Mouse (Mus musculus) midbrain, embryonic 16.5 days (tissue): Measurements from ENCODE around the gene Gm29582. TPM values are rescaled to one million over a fixed set of nuclear protein-coding genes. Genes with fewer than 3 reads are reported as not detected.
"Not testable (repeated sequence)": the region's sequence is repeated elsewhere in the genome, so short reads cannot be mapped to it uniquely, and the experiment has no call there.

Experiments
- ATAC-seq: fragments of 200-750 bp; cut with Nextera tagmentation; 2 replicates; pipeline ENCODE4 v1.8.0; 2017; ENCODE audit warnings: moderate TSS enrichment
- H3K27ac ChIP-seq: fragments of 300-500 bp; sonication (generic); 2 replicates; pipeline ENCODE4 v1.5.1; 2014; ENCODE audit warnings: mild to moderate bottlenecking, low read length, mixed read lengths
- H3K27me3 ChIP-seq: fragments of 300-500 bp; sonication (generic); 2 replicates; pipeline ENCODE4 v1.6.1; 2014; ENCODE audit warnings: low read depth, low read length, mixed read lengths; ENCODE audit not compliant: control insufficient read depth, insufficient read depth
- H3K36me3 ChIP-seq: fragments of 300-500 bp; sonication (generic); 2 replicates; pipeline ENCODE4 v1.6.1; 2014; ENCODE audit warnings: mild to moderate bottlenecking, low read length, moderate library complexity, mixed read lengths; ENCODE audit not compliant: control insufficient read depth, insufficient read depth
- H3K4me1 ChIP-seq: fragments of 300-500 bp; sonication (generic); 2 replicates; pipeline ENCODE4 v1.6.1; 2014; ENCODE audit warnings: mild to moderate bottlenecking, low read length, mixed read lengths; ENCODE audit not compliant: control insufficient read depth, insufficient read depth
- H3K4me2 ChIP-seq: fragments of 300-500 bp; sonication (generic); 2 replicates; pipeline ENCODE4 v1.6.1; 2014; ENCODE audit warnings: mild to moderate bottlenecking, low read length, mixed read lengths
- H3K4me3 ChIP-seq: fragments of 300-500 bp; sonication (generic); 2 replicates; pipeline ENCODE4 v1.5.1; 2014; ENCODE audit warnings: low read depth, mild to moderate bottlenecking, low read length, moderate library complexity, mixed read lengths
- H3K9ac ChIP-seq: fragments of 300-500 bp; sonication (generic); 2 replicates; pipeline ENCODE4 v1.6.1; 2014; ENCODE audit warnings: low read depth, low read length, mixed read lengths
- H3K9me3 ChIP-seq: fragments of 300-500 bp; sonication (generic); replicated peaks from 2 replicates; pipeline ENCODE4 v1.6.1; 2014; ENCODE audit warnings: mild to moderate bottlenecking, low read length, mixed read lengths; ENCODE audit not compliant: control insufficient read depth, poor library complexity, severe bottlenecking
- WGBS: fragments of 180-500 bp; shearing (Covaris S2); extraction: QIAGEN DNeasy Blood & Tissue Kit; methylation state at CpG from one replicate; pipeline ENCODE4 v1.1.7; 2014; 5-methylcytosine and 5-hydroxymethylcytosine counted together
- polyA plus RNA-seq: library from polyadenylated mRNA; unstranded; fragments of >200 nt; fragmentation: Nextera tagmentation; extraction: Ambion mirVana; gene quantifications from 2 replicates; pipeline ENCODE4 v1.2.1, GENCODE M21; 2015

The Gm29582 gene
- not detected in 2 replicates for polyA plus RNA-seq

DNA sequence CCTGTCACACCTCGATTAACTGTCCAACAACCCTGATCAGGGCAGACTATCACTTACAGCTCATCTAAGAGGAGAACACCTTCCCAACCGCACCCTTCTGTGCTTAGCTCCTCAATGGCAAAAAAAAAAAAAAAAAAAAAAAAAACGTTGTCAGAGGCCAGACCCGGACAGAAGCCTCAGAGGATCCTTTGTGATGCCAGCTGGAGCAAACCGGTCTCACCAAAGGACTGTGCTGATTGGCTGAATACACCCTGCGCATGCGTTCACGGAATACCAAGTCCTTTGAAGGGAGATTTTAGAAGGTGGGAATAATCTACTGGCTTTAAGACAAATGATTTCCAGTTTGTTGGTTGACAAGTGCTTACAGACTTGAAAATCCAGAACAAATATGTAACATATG, at the start of gene Gm29582:
Gene Gm29582 (minus strand): TSS at position 101 of the 400 bp plus-strand sequence.
- not testable (repeated sequence) for H3K4me3 ChIP-seq, H3K4me2 ChIP-seq, H3K9ac ChIP-seq, ATAC-seq, H3K27me3 ChIP-seq, H3K9me3 ChIP-seq, H3K36me3 ChIP-seq, H3K4me1 ChIP-seq, H3K27ac ChIP-seq
- no CpG with 5 or more reads among the region's 8 CpGs for WGBS
